Mouse (Mus musculus): ENCODE results near the gene Cpsf2. TPM values are rescaled to one million over a fixed set of nuclear protein-coding genes. Genes with fewer than 3 reads are reported as not detected.

The Cpsf2 gene
- 16.5 TPM for total RNA-seq (2023)

DNA sequence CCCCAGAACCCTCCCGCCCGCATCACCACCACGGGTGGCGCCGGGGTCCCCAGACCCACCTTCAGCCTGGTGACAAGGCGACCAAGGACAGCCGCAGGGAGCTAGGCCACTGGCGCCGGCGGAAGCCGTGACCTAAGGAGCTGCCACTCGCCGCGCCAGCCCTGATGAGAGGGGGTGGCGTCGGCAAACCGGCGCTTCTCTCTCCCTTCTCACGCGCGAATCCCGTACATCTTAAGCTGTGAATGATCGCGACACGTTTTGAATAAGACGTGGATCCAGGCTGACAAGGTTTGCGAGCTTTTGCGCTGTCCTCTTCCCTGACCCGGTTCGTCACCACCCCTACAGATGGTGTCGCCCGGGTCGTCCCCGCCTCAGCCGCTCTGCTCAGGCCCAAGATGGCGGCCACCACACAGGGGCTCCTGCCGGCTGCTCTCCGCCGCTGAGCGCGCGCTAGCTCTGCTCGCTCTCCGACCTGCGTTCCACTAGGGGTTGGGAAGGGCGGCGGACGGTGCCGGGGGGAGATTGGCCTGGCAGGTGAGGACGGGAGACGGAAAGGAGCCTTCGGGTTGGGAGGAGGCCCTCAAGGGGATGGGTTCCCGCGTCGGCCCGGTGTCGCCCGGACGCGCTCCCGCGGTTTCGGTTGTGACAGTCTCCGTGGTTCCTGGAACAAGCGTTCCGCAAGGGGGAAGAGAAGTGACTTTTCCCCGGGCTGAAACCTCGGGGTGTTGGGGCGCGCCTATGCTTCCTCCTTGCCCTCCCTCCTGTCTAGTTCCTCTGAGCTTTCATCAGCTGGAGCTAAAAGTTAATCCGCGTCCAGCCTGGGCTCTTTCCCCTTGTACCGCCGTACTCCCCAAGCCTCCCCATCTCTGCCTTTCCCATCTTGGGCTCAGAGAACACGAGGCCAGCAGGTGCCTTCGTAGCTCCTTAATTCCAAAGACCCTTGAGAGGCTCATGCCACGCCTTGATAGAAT, at the start of gene Cpsf2:
Cpsf2 (plus strand) TSS at position 388 of the 971 bp plus-strand sequence.

GRCm38 (mm10) chr12:101957942-101958544, 17.7 kb upstream of the Cpsf2 start, which contains the start of gene Atxn3:
Gene Atxn3, minus strand, starts transcription at chr12:101958246.

Other genes starting within 250 kb of the Cpsf2 start
- gene Fbln5, start 156.9 kb upstream of the Cpsf2 start, total RNA-seq (2023): 0.89 TPM
- 86.1 TPM for gene Trip11, start 62.7 kb upstream of the Cpsf2 start, total RNA-seq (2023)
- gene Atxn3, start 17.7 kb upstream of the Cpsf2 start, total RNA-seq (2023): 16.6 TPM
- gene Slc24a4, start 152.7 kb downstream of the Cpsf2 start, total RNA-seq (2023): not detected

All from CD4-positive naive resting alpha-beta T cell, adult 57 days (primary cell).